Mouse (Mus musculus) liver, embryonic 15.5 days (tissue): Measurements from ENCODE around the gene Lipe. TPM values are rescaled to one million over a fixed set of nuclear protein-coding genes. Genes with fewer than 3 reads are reported as not detected.

ENCODE experiments used
- ATAC-seq: fragments of 200-750 bp; cut with Nextera tagmentation; 2 replicates; pipeline ENCODE4 v1.8.0; 2017; ENCODE audit warnings: moderate number of reproducible peaks, mild to moderate bottlenecking, moderate library complexity; ENCODE audit not compliant: insufficient read depth
- H3K27ac ChIP-seq: fragments of 300-500 bp; sonication (generic); replicated peaks from 2 replicates; pipeline ENCODE4 v1.5.1; 2015; ENCODE audit warnings: mild to moderate bottlenecking, inconsistent platforms
- H3K27me3 ChIP-seq: fragments of 300-500 bp; sonication (generic); 2 replicates; pipeline ENCODE4 v1.6.1; 2015; ENCODE audit warnings: mild to moderate bottlenecking, inconsistent platforms
- H3K36me3 ChIP-seq: fragments of 300-500 bp; sonication (generic); replicated peaks from 2 replicates; pipeline ENCODE4 v1.6.1; 2015; ENCODE audit warnings: moderate library complexity, mild to moderate bottlenecking, inconsistent platforms
- H3K4me1 ChIP-seq: fragments of 300-500 bp; sonication (generic); replicated peaks from 2 replicates; pipeline ENCODE4 v1.6.1; 2015; ENCODE audit warnings: inconsistent platforms
- H3K4me2 ChIP-seq: fragments of 300-500 bp; sonication (generic); 2 replicates; pipeline ENCODE4 v1.6.1; 2015; ENCODE audit warnings: moderate library complexity, mild to moderate bottlenecking, inconsistent platforms
- H3K4me3 ChIP-seq: fragments of 300-500 bp; sonication (generic); replicated peaks from 2 replicates; pipeline ENCODE4 v1.5.1; 2015; ENCODE audit warnings: mild to moderate bottlenecking, inconsistent platforms
- H3K9ac ChIP-seq: fragments of 300-500 bp; sonication (generic); 2 replicates; pipeline ENCODE4 v1.6.1; 2015; ENCODE audit warnings: moderate library complexity, mild to moderate bottlenecking, inconsistent platforms
- H3K9me3 ChIP-seq: fragments of 300-500 bp; sonication (generic); replicated peaks from 2 replicates; pipeline ENCODE4 v1.6.1; 2016; ENCODE audit warnings: inconsistent platforms
- WGBS: fragments of 180-500 bp; shearing (Covaris S2); methylation state at CpG from one replicate; pipeline ENCODE4 v1.1.7; 2015; ENCODE audit warnings: mixed read lengths; ENCODE audit not compliant: insufficient replicate concordance; 5-methylcytosine and 5-hydroxymethylcytosine counted together
- polyA plus RNA-seq: library from polyadenylated mRNA; unstranded; fragments of >200 nt; fragmentation: Nextera tagmentation; extraction: Ambion mirVana; gene quantifications from 2 replicates; pipeline ENCODE4 v1.2.1, GENCODE M21; 2015

Gene Lipe
- polyA plus RNA-seq, 1 experiment from 2014 or later = 3.4 TPM

GRCm38 (mm10) chr7:25341000-25341784 is 57.3 kb downstream of the Lipe start:
- Histone ChIP-seq H3K9me3 (no peaks in the 10 kb centered on the region), H3K4me1 (no peaks in the 10 kb centered on the region), H3K4me2 (no peak overlapping the region), H3K9ac (no peak overlapping the region), H3K27ac (no peak overlapping the region), H3K4me3 (no peak overlapping the region), H3K27me3 (no peaks in the 10 kb centered on the region), H3K36me3 (no peaks in the 10 kb centered on the region)
- WGBS = 66% methylated on average over 20 of the region's 20 CpGs
- no peak for ATAC-seq

GRCm38 (mm10) chr7:25339329-25339728 is 59.2 kb downstream of the Lipe start:
- no peak for ATAC-seq
- no peaks in the 10 kb centered on the region for H3K4me1 ChIP-seq
- no peak overlapping the region for H3K4me2 ChIP-seq
- no peaks in the 10 kb centered on the region for H3K9me3 ChIP-seq
- H3K36me3 ChIP-seq = no peaks in the 10 kb centered on the region
- H3K27me3 ChIP-seq = no peaks in the 10 kb centered on the region
- H3K4me3 ChIP-seq = no peak overlapping the region
- WGBS = 78% methylated on average over 9 of the region's 9 CpGs
- H3K27ac ChIP-seq = no peak overlapping the region
- H3K9ac ChIP-seq = no peak overlapping the region

- no peak overlapping the region for H3K9ac ChIP-seq
- no peaks in the 10 kb centered on the region for H3K27me3 ChIP-seq
- H3K4me3 ChIP-seq = no peak overlapping the region
- H3K4me2 ChIP-seq = no peak overlapping the region
- no peaks in the 10 kb centered on the region for H3K36me3 ChIP-seq
- no peak for ATAC-seq
- H3K9me3 ChIP-seq = no peaks in the 10 kb centered on the region
- no peak overlapping the region for H3K27ac ChIP-seq
- peaks cover 3% of the 10 kb centered on the region; the same call in 1 of the 2 replicates for H3K4me1 ChIP-seq
- 80% methylated on average over 12 of the region's 12 CpGs for WGBS
Measured at GRCm38 (mm10) chr7:25334472-25334871, 64.0 kb downstream of the Lipe start.

GRCm38 (mm10) chr7:25333596-25334307 is 64.8 kb downstream of the Lipe start:
- no peak overlapping the region for H3K4me2 ChIP-seq

More at GRCm38 (mm10) chr7:25333596-25334307, 64.8 kb downstream of the Lipe start:
- Histone ChIP-seq H3K4me3 (no peak overlapping the region), H3K27me3 (no peaks in the 10 kb centered on the region), H3K9ac (no peak overlapping the region), H3K27ac (no peak overlapping the region), H3K9me3 (no peaks in the 10 kb centered on the region), H3K36me3 (no peaks in the 10 kb centered on the region), H3K4me1 (peaks cover 3% of the 10 kb centered on the region; the same call in 1 of the 2 replicates)
- ATAC-seq = no peak
- 39% methylated on average over 16 of the region's 16 CpGs for WGBS

Other genes with a start within 250 kb of the Lipe start
- 1.6 and 2.1 TPM in 2 replicates for gene Pou2f2, start 219.0 kb downstream of the Lipe start, polyA plus RNA-seq
- 35.4 and 39.1 TPM in 2 replicates for gene Dedd2, start 178.1 kb downstream of the Lipe start, polyA plus RNA-seq
- 1.8 and 2.1 TPM in 2 replicates for gene Zfp526, start 177.3 kb downstream of the Lipe start, polyA plus RNA-seq
- gene Gsk3a, start 160.9 kb downstream of the Lipe start, polyA plus RNA-seq = 6.4 and 7.4 TPM in 2 replicates
- 4.6 and 4.8 TPM in 2 replicates for gene Erf, start 147.9 kb downstream of the Lipe start, polyA plus RNA-seq
- 8.9 and 10.2 TPM in 2 replicates for gene Cic, start 131.0 kb downstream of the Lipe start, polyA plus RNA-seq
- 25.7 and 26.1 TPM in 2 replicates for gene Pafah1b3, start 100.7 kb downstream of the Lipe start, polyA plus RNA-seq
- gene Prr19, start 97.3 kb downstream of the Lipe start, polyA plus RNA-seq = 0.07 TPM in 1 of 2 replicates, not detected in the other
- 0.09 TPM in 1 of 2 replicates, not detected in the other for gene Tmem145, start 92.6 kb downstream of the Lipe start, polyA plus RNA-seq
- gene Megf8, start 81.5 kb downstream of the Lipe start, polyA plus RNA-seq = 0.79 and 1.1 TPM in 2 replicates
- gene Cnfn, start 29.0 kb downstream of the Lipe start, polyA plus RNA-seq = 0.24 TPM in 1 of 2 replicates, not detected in the other
- not detected in 2 replicates for gene Cxcl17, start 14.2 kb upstream of the Lipe start, polyA plus RNA-seq
- 11.1 and 13.0 TPM in 2 replicates for gene Ceacam1, start 78.9 kb upstream of the Lipe start, polyA plus RNA-seq
- not detected in 2 replicates for gene Ceacam2, start 141.1 kb upstream of the Lipe start, polyA plus RNA-seq
- 0.38 and 0.60 TPM in 2 replicates for gene Erich4, start 217.2 kb upstream of the Lipe start, polyA plus RNA-seq
- gene Dmac2, start 220.7 kb upstream of the Lipe start, polyA plus RNA-seq = 7.9 and 8.6 TPM in 2 replicates
- 2.7 and 2.8 TPM in 2 replicates for gene B3gnt8, start 227.9 kb upstream of the Lipe start, polyA plus RNA-seq